Mouse (Mus musculus): Measurements from ENCODE around the gene Gm11042. TPM values are rescaled to one million over a fixed set of nuclear protein-coding genes. Genes with fewer than 3 reads are reported as not detected.

Gm11042 gene
- total RNA-seq, 2 experiments from 2014 or later, result not detected

- DNase-seq (ENCODE audit: low spot score in 2 of 2), result peak; percentile 55 to 62
Measured at GRCm38 (mm10) chr12:74284685-74285054, 31.5 kb downstream of the Gm11042 start.

GRCm38 (mm10) chr12:74284020-74284684, 32.0 kb downstream of the Gm11042 start:
- DNase-seq (ENCODE audit: low spot score in 2 of 2), result peak; percentile 95

DNA sequence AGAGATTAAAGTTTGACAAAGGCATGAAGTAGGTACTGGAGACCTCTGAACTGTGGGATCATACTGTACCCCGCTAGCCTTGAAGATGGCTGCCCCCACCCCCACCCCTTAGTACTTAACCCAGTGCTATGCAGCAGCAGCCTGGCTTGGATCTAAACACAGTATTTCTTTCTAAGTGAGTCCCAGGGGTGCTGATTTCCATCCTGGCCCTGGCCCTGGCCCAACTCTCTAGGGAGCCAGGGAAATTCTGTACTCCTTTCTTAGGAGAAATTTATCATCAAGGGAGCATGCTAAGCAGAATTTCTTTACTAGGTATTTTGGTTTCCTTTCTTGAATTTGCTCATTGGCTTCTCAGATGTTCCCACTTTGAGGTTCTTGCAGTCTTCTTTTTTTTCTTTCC, 33.3 kb downstream of the Gm11042 start:
- peak in 1 of 2 experiments; percentile 1 for DNase-seq (ENCODE audit: low spot score in 2 of 2)

DNA sequence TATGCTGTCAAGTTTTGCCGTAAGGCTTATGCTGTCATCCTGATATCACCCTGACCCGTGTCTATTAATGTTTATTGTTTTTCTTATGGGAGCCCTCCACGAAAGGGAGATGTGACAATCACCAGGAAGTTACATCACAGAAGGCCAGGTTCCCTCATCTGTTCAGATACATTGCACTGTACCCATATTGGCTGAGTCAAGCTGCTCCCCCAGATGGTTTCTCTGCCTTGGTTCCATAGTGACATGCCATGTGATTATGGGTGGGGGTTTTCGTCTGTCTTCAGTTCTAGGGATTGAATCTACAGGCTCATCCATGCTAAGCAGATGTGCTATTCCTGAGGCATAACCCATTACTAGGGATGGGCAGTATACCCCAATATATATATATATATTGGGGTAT, 34.8 kb downstream of the Gm11042 start:
- no peak for DNase-seq (ENCODE audit: low spot score in 2 of 2)

- no peak for DNase-seq (ENCODE audit: low spot score in 2 of 2)
Measured at GRCm38 (mm10) chr12:74277265-74277664, 38.9 kb downstream of the Gm11042 start.

DNA sequence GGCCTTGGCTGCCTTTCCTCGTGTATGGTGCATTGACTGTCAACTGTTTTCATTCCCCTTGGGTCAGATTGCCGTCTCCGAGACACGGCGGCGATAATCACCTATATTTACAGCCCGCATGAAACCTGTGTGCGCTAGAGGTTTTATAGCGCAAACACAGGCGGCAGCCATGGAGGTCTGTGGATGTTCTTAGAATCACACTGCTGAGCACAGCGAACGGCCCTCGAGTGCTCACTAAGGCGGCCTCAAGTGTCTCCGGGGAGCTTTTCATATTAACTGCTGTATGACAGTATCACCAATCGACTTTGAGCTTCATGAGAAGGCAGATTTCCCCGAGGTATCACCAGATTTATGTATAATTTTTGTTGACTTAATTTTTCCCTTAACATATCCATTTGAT, 43.6 kb downstream of the Gm11042 start:
- DNase-seq (ENCODE audit: low spot score in 2 of 2), result no peak

DNA sequence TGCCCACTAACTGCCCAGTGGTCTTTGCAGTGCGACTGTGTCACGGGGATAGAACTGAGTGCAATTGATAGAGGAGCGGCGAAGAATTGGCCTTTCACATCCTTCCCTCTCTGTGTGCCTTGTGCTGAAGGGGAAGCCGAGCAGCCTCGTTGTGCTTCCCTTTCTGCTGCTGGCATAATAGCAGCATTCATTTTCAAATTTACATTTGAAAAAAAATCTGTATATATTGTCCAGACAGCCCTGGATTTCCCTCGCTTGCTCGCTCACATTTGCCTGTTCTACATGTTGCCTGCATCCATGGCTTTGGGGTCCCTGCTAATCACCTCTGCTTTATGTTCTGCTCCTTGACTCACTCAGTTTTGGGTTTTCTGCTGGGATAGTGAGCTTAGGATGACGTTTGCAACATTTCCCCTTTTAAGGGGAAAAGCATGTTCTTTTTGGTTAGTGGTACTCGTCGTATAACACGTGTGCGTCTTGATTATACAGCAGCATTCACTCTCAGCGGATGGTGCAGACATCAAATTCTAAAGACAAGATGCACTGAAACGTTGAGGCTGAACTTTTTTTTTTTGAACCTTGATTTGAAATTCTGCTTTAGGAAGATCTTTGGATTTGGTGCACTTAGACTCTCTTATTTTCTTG, 47.4 kb downstream of the Gm11042 start:
- DNase-seq (ENCODE audit: low spot score in 2 of 2), result no peak

DNA sequence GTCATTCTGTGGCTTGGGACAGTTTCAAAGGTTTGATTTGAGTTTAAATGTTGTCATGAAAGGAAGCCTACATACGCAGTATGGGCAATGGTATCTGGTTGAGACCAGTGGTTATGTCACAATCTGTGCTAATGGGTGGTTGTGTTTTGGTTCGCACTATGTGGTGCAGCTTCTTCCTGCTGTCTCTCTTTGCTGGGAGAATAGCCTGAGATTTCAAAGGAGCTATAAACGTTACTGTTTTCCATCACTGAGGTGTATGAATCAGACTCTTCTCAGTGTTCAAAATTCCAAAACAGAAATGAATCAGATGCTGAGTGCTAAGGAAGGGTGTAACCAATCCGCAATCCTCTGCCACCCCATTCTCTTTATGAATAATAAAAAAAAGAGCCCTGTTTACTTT, 49.1 kb downstream of the Gm11042 start:
- DNase-seq (ENCODE audit: low spot score in 2 of 2), result no peak

Measured in left cerebral cortex, adult 18-20 months (tissue).